Mouse (Mus musculus) neural tube, embryonic 13.5 days (tissue): ENCODE results near the gene Lrrc10. TPM values are rescaled to one million over a fixed set of nuclear protein-coding genes. Genes with fewer than 3 reads are reported as not detected.
"Not testable (repeated sequence)": the region's sequence is repeated elsewhere in the genome, so short reads cannot be mapped to it uniquely, and the experiment has no call there.

Experiments
- ATAC-seq: fragments of 200-750 bp; cut with Nextera tagmentation; 2 replicates; pipeline ENCODE4 v1.8.0; 2017; ENCODE audit warnings: low read depth, mild to moderate bottlenecking, moderate TSS enrichment, moderate library complexity
- H3K27ac ChIP-seq: fragments of 300-500 bp; sonication (generic); replicated peaks from 2 replicates; pipeline ENCODE4 v1.5.1; 2015; ENCODE audit warnings: moderate library complexity, mild to moderate bottlenecking, inconsistent platforms
- H3K27me3 ChIP-seq: fragments of 300-500 bp; sonication (generic); 2 replicates; pipeline ENCODE4 v1.6.1; 2015; ENCODE audit warnings: mild to moderate bottlenecking, inconsistent platforms
- H3K36me3 ChIP-seq: fragments of 300-500 bp; sonication (generic); 2 replicates; pipeline ENCODE4 v1.6.1; 2015; ENCODE audit warnings: mild to moderate bottlenecking, inconsistent platforms
- H3K4me1 ChIP-seq: fragments of 300-500 bp; sonication (generic); replicated peaks from 2 replicates; pipeline ENCODE4 v1.6.1; 2015; ENCODE audit warnings: inconsistent platforms
- H3K4me2 ChIP-seq: fragments of 300-500 bp; sonication (generic); 2 replicates; pipeline ENCODE4 v1.6.1; 2015; ENCODE audit warnings: inconsistent platforms, mild to moderate bottlenecking, moderate library complexity
- H3K4me3 ChIP-seq: fragments of 300-500 bp; sonication (generic); 2 replicates; pipeline ENCODE4 v1.5.1; 2015; ENCODE audit warnings: mild to moderate bottlenecking, inconsistent platforms
- H3K9ac ChIP-seq: fragments of 300-500 bp; sonication (generic); 2 replicates; pipeline ENCODE4 v1.6.1; 2015; ENCODE audit warnings: moderate library complexity, mild to moderate bottlenecking, inconsistent platforms
- H3K9me3 ChIP-seq: fragments of 300-500 bp; sonication (generic); 2 replicates; pipeline ENCODE4 v1.6.1; 2016; ENCODE audit warnings: inconsistent platforms
- WGBS: fragments of 180-500 bp; shearing (Covaris S2); methylation state at CpG from one replicate; pipeline ENCODE4 v1.1.7; 2015; 5-methylcytosine and 5-hydroxymethylcytosine counted together
- polyA plus RNA-seq: library from polyadenylated mRNA; unstranded; fragments of >200 nt; fragmentation: Nextera tagmentation; extraction: Ambion mirVana; gene quantifications from 2 replicates; pipeline ENCODE4 v1.2.1, GENCODE M21; 2015

The Lrrc10 gene
- polyA plus RNA-seq, 1 experiment from 2014 or later = not detected

- H3K9ac ChIP-seq = no peak overlapping the region
- no peak for ATAC-seq
These were observed 26.8 kb upstream of the Lrrc10 start for GRCm38 (mm10) chr10:117018281-117018840.

GRCm38 (mm10) chr10:117021020-117021754 is 24.0 kb upstream of the Lrrc10 start:
- Histone ChIP-seq H3K4me3 (no peak overlapping the region), H3K4me2 (no peak overlapping the region), H3K9me3 (no peaks in the 10 kb centered on the region), H3K4me1 (peaks cover 20% of the 10 kb centered on the region), H3K27me3 (peaks cover 6% of the 10 kb centered on the region), H3K36me3 (no peaks in the 10 kb centered on the region), H3K27ac (no peak overlapping the region), H3K9ac (no peak overlapping the region)
- WGBS = 17% methylated on average over 21 of the region's 21 CpGs
- peak; percentile 40; the same call in 1 of the 2 replicates for ATAC-seq

More at GRCm38 (mm10) chr10:117018281-117018840, 26.8 kb upstream of the Lrrc10 start:
- Histone ChIP-seq H3K27me3 (no peaks in the 10 kb centered on the region; the same call in 1 of the 2 replicates), H3K4me1 (peaks cover 27% of the 10 kb centered on the region), H3K36me3 (no peaks in the 10 kb centered on the region), H3K27ac (no peak overlapping the region), H3K9me3 (no peaks in the 10 kb centered on the region), H3K4me3 (no peak overlapping the region), H3K4me2 (no peak overlapping the region)
- 47% methylated on average over 7 of the region's 7 CpGs for WGBS

GRCm38 (mm10) chr10:117023693-117024092 is 21.4 kb upstream of the Lrrc10 start:
- Histone ChIP-seq H3K27me3 (peaks cover 6% of the 10 kb centered on the region), H3K9ac (no peak overlapping the region), H3K9me3 (no peaks in the 10 kb centered on the region), H3K27ac (no peak overlapping the region), H3K4me3 (no peak overlapping the region), H3K4me1 (peaks cover 12% of the 10 kb centered on the region), H3K36me3 (no peaks in the 10 kb centered on the region), H3K4me2 (0 out of 2 replicates have a peak overlapping the region, but pooled peaks have one; percentile 21)
- ATAC-seq = no peak
- WGBS = 63% methylated on average over 16 of the region's 16 CpGs

- not testable (repeated sequence) for H3K4me2 ChIP-seq, H3K9me3 ChIP-seq, H3K36me3 ChIP-seq, H3K27ac ChIP-seq, H3K4me3 ChIP-seq, H3K27me3 ChIP-seq, H3K9ac ChIP-seq, ATAC-seq
- H3K4me1 ChIP-seq = peaks cover 10% of the 10 kb centered on the region
These were observed 19.4 kb upstream of the Lrrc10 start for GRCm38 (mm10) chr10:117025776-117026175.

- Histone ChIP-seq H3K4me3 (no peak overlapping the region), H3K9ac (no peak overlapping the region), H3K27me3 (peaks cover 6% of the 10 kb centered on the region), H3K36me3 (no peaks in the 10 kb centered on the region), H3K4me1 (peaks cover 6% of the 10 kb centered on the region), H3K4me2 (no peak overlapping the region), H3K27ac (no peak overlapping the region), H3K9me3 (no peaks in the 10 kb centered on the region)
- whole genome bisulfite sequencing = 76% methylated on average over 8 of the region's 8 CpGs
- ATAC-seq = no peak
These were observed 19.0 kb upstream of the Lrrc10 start for GRCm38 (mm10) chr10:117026176-117026575.

- H3K4me2 ChIP-seq = no peak overlapping the region
These were observed 14.0 kb upstream of the Lrrc10 start for GRCm38 (mm10) chr10:117031160-117031559.

GRCm38 (mm10) chr10:117033785-117034184 is 11.4 kb upstream of the Lrrc10 start:
- H3K27me3 ChIP-seq = no peaks in the 10 kb centered on the region
- no peak overlapping the region for H3K9ac ChIP-seq
- H3K36me3 ChIP-seq = no peaks in the 10 kb centered on the region
- H3K4me2 ChIP-seq = no peak overlapping the region
- no peak for ATAC-seq
- H3K9me3 ChIP-seq = no peaks in the 10 kb centered on the region
- H3K4me1 ChIP-seq = peaks cover 5% of the 10 kb centered on the region
- H3K27ac ChIP-seq = no peak overlapping the region
- H3K4me3 ChIP-seq = no peak overlapping the region
- 32% methylated on average over 8 of the region's 8 CpGs for WGBS

More at GRCm38 (mm10) chr10:117031160-117031559, 14.0 kb upstream of the Lrrc10 start:
- no peaks in the 10 kb centered on the region for H3K36me3 ChIP-seq
- no peak overlapping the region for H3K4me3 ChIP-seq
- 95% methylated on average over 3 of the region's 3 CpGs for WGBS
- H3K27me3 ChIP-seq = no peaks in the 10 kb centered on the region
- H3K27ac ChIP-seq = no peak overlapping the region
- H3K9ac ChIP-seq = no peak overlapping the region
- peaks cover 5% of the 10 kb centered on the region for H3K4me1 ChIP-seq
- no peaks in the 10 kb centered on the region for H3K9me3 ChIP-seq
- ATAC-seq = no peak

DNA sequence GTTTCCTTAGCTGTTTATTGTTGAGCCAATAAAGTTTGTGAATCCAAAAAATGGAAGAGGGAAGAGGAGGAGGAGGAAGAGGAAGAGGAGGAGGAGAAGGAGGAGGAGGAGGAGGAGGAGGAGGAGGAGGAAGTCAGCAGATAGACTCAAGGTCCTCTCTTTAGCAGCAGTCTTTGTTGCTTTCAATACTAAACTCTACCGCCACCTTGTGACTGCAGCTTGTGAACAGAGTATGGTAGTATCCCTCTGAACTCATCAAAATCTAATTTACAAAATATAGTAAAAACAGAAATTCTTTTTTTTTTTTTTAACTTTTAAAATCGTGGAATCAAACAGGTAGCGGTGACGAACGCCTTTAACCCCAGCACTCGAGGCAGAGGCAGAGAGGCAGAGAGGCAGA is 4.8 kb upstream of the Lrrc10 start:
- no peak overlapping the region for H3K27ac ChIP-seq
- H3K4me1 ChIP-seq = peaks cover 4% of the 10 kb centered on the region
- H3K9me3 ChIP-seq = no peaks in the 10 kb centered on the region
- H3K4me2 ChIP-seq = no peak overlapping the region
- ATAC-seq = no peak
- H3K9ac ChIP-seq = no peak overlapping the region
- H3K4me3 ChIP-seq = no peak overlapping the region
- H3K36me3 ChIP-seq = no peaks in the 10 kb centered on the region
- 79% methylated on average over 6 of the region's 6 CpGs for WGBS
- no peaks in the 10 kb centered on the region for H3K27me3 ChIP-seq

DNA sequence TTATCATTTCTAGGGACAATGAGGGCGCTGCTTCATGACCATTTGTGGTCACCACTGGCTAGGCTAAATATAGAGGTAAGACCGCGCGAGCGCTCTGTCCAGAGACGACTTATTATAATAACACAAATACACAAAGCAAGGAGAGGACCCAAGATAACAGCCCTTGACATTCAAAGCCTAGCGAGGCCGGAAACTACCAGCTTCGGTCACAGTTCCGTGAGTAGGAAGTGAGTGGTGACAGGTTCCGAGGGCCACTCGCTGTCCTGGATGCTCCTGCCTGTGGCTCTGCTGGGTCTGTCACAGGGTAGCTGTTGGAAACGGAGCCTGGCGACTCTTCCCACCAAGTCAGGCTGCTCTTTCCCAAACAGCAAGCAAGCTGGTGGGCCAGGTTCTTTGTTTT is 2.8 kb upstream of the Lrrc10 start:
- Histone ChIP-seq H3K4me2 (no peak overlapping the region), H3K9me3 (no peaks in the 10 kb centered on the region), H3K4me1 (peaks cover 14% of the 10 kb centered on the region), H3K4me3 (no peak overlapping the region), H3K27me3 (no peaks in the 10 kb centered on the region), H3K36me3 (no peaks in the 10 kb centered on the region), H3K9ac (no peak overlapping the region), H3K27ac (no peak overlapping the region)
- 91% methylated on average over 14 of the region's 14 CpGs for WGBS
- no peak for ATAC-seq

DNA sequence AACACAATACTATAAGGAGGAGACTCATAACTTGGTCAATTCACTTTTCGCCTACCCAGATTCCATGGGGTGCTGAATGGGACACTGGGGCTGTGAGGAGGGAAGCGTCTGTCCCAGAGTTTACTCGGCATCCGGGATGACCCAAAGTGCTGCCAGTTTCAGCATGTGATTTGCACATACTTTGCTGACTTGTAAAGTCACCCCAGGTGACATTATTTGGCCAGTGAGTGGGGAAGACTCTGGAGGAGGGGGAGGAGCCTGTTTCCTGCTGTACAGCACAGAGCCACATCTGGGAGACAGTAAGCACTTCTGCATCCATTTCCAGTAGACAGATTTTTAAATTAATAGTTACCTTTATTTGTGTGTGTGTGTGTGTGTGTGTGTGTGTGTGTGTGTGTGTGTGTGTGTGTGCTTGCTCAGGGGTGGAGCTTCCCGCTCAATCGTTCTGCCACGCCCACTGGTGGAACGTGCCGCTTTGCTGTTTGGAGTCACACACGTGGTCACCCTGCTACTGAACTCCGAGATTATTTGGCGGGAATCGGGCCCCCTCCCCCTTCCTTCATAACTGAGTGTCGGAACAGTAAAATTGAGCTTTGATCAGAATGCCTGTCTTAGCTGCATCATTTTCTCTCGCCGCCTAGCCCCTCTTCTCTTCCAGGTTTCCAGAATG is 1.5 kb upstream of the Lrrc10 start:
- H3K27ac ChIP-seq, H3K4me3 ChIP-seq, H3K9me3 ChIP-seq, H3K9ac ChIP-seq, H3K4me2 ChIP-seq, ATAC-seq, H3K36me3 ChIP-seq, H3K27me3 ChIP-seq: not testable (repeated sequence)
- peaks cover 14% of the 10 kb centered on the region for H3K4me1 ChIP-seq
- WGBS = 62% methylated on average over 14 of the region's 16 CpGs

- H3K4me1 ChIP-seq = peaks cover 14% of the 10 kb centered on the region
- H3K4me3 ChIP-seq = no peak overlapping the region
- WGBS = 77% methylated on average over 4 of the region's 4 CpGs
- no peaks in the 10 kb centered on the region for H3K9me3 ChIP-seq
- no peak for ATAC-seq
- H3K27me3 ChIP-seq = no peaks in the 10 kb centered on the region
- H3K27ac ChIP-seq = no peak overlapping the region
- H3K4me2 ChIP-seq = no peak overlapping the region
- H3K36me3 ChIP-seq = peaks cover 54% of the 10 kb centered on the region
- no peak overlapping the region for H3K9ac ChIP-seq
These were observed 4.1 kb downstream of the Lrrc10 start for GRCm38 (mm10) chr10:117049253-117049652.

DNA sequence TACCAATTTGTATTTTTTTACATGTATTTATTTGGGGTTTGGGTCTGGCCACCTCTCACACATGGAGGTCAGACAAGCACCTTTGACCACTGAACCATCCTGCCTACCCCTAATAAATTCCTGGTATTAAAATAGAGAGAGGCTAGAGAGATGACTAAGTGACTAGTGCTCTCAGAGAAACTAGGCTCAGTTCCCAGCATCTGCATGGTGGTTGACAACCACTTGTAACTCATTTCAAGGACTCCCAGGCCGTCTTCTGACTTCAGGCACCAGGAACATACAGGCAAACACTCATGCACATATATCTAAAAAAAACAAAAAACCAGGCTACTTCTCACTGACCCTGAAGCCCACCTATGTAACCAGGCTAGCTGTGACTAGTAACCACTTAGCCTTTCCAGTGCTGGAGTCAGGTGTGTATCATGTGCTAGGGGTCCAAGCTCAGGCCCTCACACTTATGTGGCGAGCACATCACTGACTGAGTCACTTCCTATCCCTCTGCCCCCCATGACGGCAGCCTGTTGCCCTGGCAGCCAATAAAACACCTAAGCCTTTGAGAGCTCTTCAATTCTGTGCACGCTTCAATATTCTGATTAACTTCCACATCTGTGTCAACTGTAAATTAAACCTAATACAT is 4.9 kb downstream of the Lrrc10 start:
- Histone ChIP-seq H3K9me3 (no peaks in the 10 kb centered on the region), H3K36me3 (peaks cover 62% of the 10 kb centered on the region), H3K27ac (no peak overlapping the region), H3K9ac (no peak overlapping the region), H3K27me3 (no peaks in the 10 kb centered on the region), H3K4me2 (no peak overlapping the region), H3K4me1 (peaks cover 14% of the 10 kb centered on the region), H3K4me3 (no peak overlapping the region)
- WGBS = 81% methylated on average over 4 of the region's 4 CpGs
- no peak for ATAC-seq
